Mouse (Mus musculus): ENCODE data around the gene Zc3h12a.

- TF ChIP-seq CTCF (IDR thresholded peaks at IDR 0.05; ENCODE audit: extremely low read depth, insufficient read depth, insufficient read length, insufficient replicate concordance): no peak
- TF ChIP-seq POLR2A (IDR thresholded peaks at IDR 0.05; ENCODE audit: low read depth, low read length): no peak
These were observed 22.3 kb downstream of the Zc3h12a start for GRCm38 (mm10) chr4:125105354-125105753.

Data from spleen, adult 2 months (tissue).